Mouse (Mus musculus) right cerebral cortex, postnatal 10 days (tissue): ENCODE results near the gene Nt5c1a.
"Not testable (repeated sequence)": the region's sequence is repeated elsewhere in the genome, so short reads cannot be mapped to it uniquely, and the experiment has no call there.

Experiments used
- DNase-seq, 2 experiments: peaks; one replicate each; pipeline ENCODE4 v3.0.0; 2021; ENCODE audit warnings: low spot score in 2 of 2

The Nt5c1a gene

GRCm38 (mm10) chr4:123201186-123202093 lies at the start of gene Nt5c1a:
Gene Nt5c1a (plus strand): TSS chr4:123201504.
- peak; percentile 58 to 68 for DNase-seq

- DNase-seq: no peak
These were observed 49.3 kb upstream of the Nt5c1a start for GRCm38 (mm10) chr4:123152003-123152402.

GRCm38 (mm10) chr4:123152976-123153375 lies 48.3 kb upstream of the Nt5c1a start:
- peak; percentile 79 to 91 for DNase-seq

GRCm38 (mm10) chr4:123155004-123155403 lies 46.3 kb upstream of the Nt5c1a start:
- peak; percentile 46 to 59 for DNase-seq

- no peak for DNase-seq
These were observed 45.9 kb upstream of the Nt5c1a start for GRCm38 (mm10) chr4:123155427-123155826.

- DNase-seq: no peak
These were observed 45.5 kb upstream of the Nt5c1a start for GRCm38 (mm10) chr4:123155840-123156239.

- no peak for DNase-seq
These were observed 40.7 kb upstream of the Nt5c1a start for GRCm38 (mm10) chr4:123160571-123160970.

GRCm38 (mm10) chr4:123161251-123161650 lies 40.1 kb upstream of the Nt5c1a start:
- DNase-seq: not testable (repeated sequence)

- DNase-seq: no peak
These were observed 38.9 kb upstream of the Nt5c1a start for GRCm38 (mm10) chr4:123162305-123162917.

GRCm38 (mm10) chr4:123164157-123164556 lies 37.1 kb upstream of the Nt5c1a start:
- DNase-seq: no peak

GRCm38 (mm10) chr4:123171811-123172210 lies 29.5 kb upstream of the Nt5c1a start:
- no peak for DNase-seq

GRCm38 (mm10) chr4:123182328-123183238 lies 18.7 kb upstream of the Nt5c1a start, which contains the start of gene Hpcal4:
Gene Hpcal4 (plus strand): TSS chr4:123183227.
- DNase-seq: peak; percentile 78 to 82

- peak; percentile 93 to 96 for DNase-seq
These were observed 17.9 kb upstream of the Nt5c1a start for GRCm38 (mm10) chr4:123183239-123184056.

GRCm38 (mm10) chr4:123184816-123185215 lies 16.5 kb upstream of the Nt5c1a start:
- DNase-seq: peak; percentile 75 to 85

GRCm38 (mm10) chr4:123192336-123192735 lies 9.0 kb upstream of the Nt5c1a start:
- DNase-seq: peak; percentile 51 to 66

- DNase-seq: no peak
These were observed 7.5 kb upstream of the Nt5c1a start for GRCm38 (mm10) chr4:123193791-123194190.

GRCm38 (mm10) chr4:123196695-123197094 lies 4.6 kb upstream of the Nt5c1a start:
- no peak for DNase-seq

- DNase-seq: peak; percentile 62 to 85
These were observed 526 bp upstream of the Nt5c1a start for GRCm38 (mm10) chr4:123200771-123201185.

GRCm38 (mm10) chr4:123202094-123202420 lies 753 bp downstream of the Nt5c1a start:
- no peak for DNase-seq

- DNase-seq: no peak
These were observed 6.0 kb downstream of the Nt5c1a start for GRCm38 (mm10) chr4:123207337-123207736.

GRCm38 (mm10) chr4:123210996-123211395 lies 9.7 kb downstream of the Nt5c1a start:
- no peak for DNase-seq
